Mouse (Mus musculus) neural tube, embryonic 14.5 days (tissue): ENCODE results near the gene Stmn1. TPM values are rescaled to one million over a fixed set of nuclear protein-coding genes. Genes with fewer than 3 reads are reported as not detected.

Experiments
- ATAC-seq: fragments of 200-750 bp; cut with Nextera tagmentation; 2 replicates; pipeline ENCODE4 v1.8.0; 2017; ENCODE audit warnings: low read depth, mild to moderate bottlenecking, moderate TSS enrichment, moderate library complexity
- H3K27ac ChIP-seq: fragments of 300-500 bp; sonication (generic); 2 replicates; pipeline ENCODE4 v1.5.1; 2014; ENCODE audit warnings: low read depth, mild to moderate bottlenecking, control low read depth, low read length, moderate library complexity, mixed read lengths
- H3K27me3 ChIP-seq: fragments of 300-500 bp; sonication (generic); 2 replicates; pipeline ENCODE4 v1.6.1; 2014; ENCODE audit warnings: low read length; ENCODE audit not compliant: control insufficient read depth, insufficient read depth
- H3K36me3 ChIP-seq: fragments of 300-500 bp; sonication (generic); 2 replicates; pipeline ENCODE4 v1.6.1; 2014; ENCODE audit warnings: low read length, mixed read lengths; ENCODE audit not compliant: control insufficient read depth, insufficient read depth
- H3K4me1 ChIP-seq: fragments of 300-500 bp; sonication (generic); 2 replicates; pipeline ENCODE4 v1.6.1; 2014; ENCODE audit warnings: low read length; ENCODE audit not compliant: control insufficient read depth, insufficient read depth
- H3K4me2 ChIP-seq: fragments of 300-500 bp; sonication (generic); 2 replicates; pipeline ENCODE4 v1.6.1; 2014; ENCODE audit warnings: mild to moderate bottlenecking, low read depth, low read length, control low read depth
- H3K4me3 ChIP-seq: fragments of 300-500 bp; sonication (generic); 2 replicates; pipeline ENCODE4 v1.5.1; 2014; ENCODE audit warnings: low read depth, low read length, control low read depth, mixed read lengths
- H3K9ac ChIP-seq: fragments of 300-500 bp; sonication (generic); replicated peaks from 2 replicates; pipeline ENCODE4 v1.6.1; 2014; ENCODE audit warnings: low read depth, mild to moderate bottlenecking, control low read depth, low read length, mixed read lengths
- H3K9me3 ChIP-seq: fragments of 300-500 bp; sonication (generic); 2 replicates; pipeline ENCODE4 v1.6.1; 2016; ENCODE audit warnings: low read length; ENCODE audit not compliant: control insufficient read depth
- WGBS: fragments of 180-500 bp; shearing (Covaris S2); extraction: QIAGEN DNeasy Blood & Tissue Kit; methylation state at CpG from one replicate; pipeline ENCODE4 v1.1.7; 2014; 5-methylcytosine and 5-hydroxymethylcytosine counted together
- polyA plus RNA-seq: library from polyadenylated mRNA; unstranded; fragments of >200 nt; fragmentation: Nextera tagmentation; extraction: Ambion mirVana; gene quantifications from 2 replicates; pipeline ENCODE4 v1.2.1, GENCODE M21; 2014

The Stmn1 gene
- polyA plus RNA-seq, 1 experiment from 2014 or later: 5,364 TPM

DNA sequence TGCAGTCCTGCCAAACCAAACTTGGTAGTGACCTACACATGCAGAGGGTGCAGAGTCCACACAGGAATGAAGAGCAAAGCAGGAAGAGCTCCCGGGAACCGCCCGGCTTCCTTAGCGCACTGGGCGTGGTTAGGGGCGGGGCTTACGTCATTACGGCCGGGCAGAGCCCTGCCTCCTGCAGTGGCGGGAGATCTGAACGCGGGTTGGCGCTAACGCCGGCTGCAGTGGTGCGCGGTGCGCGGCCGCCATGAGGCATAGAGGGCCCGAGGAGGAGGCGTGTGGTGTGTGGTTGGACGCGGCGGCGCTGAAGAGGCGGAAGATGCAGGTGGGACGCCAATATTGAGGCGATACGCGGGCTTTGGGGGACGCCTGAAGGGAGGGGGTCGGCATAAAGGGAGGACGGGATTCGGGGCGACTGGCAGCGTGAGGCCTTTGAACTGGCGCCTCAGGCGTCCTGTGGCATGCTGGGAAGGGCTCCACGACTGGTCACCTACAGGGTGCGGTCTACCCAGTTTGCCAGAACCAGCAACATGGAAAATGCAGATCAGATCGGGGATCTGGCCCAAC is 42.8 kb downstream of the Stmn1 start, which contains the start of gene Aunip:
Gene Aunip (plus strand): TSS at position 155 of the 567 bp plus-strand sequence.
- under 1% methylated on average over 42 of the region's 42 CpGs for WGBS
- ATAC-seq: peak; percentile 94
- Histone ChIP-seq H3K36me3 (no peaks in the 10 kb centered on the region), H3K9me3 (no peaks in the 10 kb centered on the region), H3K27me3 (no peaks in the 10 kb centered on the region), H3K4me1 (no peaks in the 10 kb centered on the region), H3K4me2 (peak within 1 kb of the TSS; percentile 62), H3K4me3 (peak within 1 kb of the TSS; percentile 39), H3K9ac (no peak within 1 kb of the TSS), H3K27ac (no peak within 1 kb of the TSS)

GRCm38 (mm10) chr4:134511730-134512129 is 43.6 kb downstream of the Stmn1 start:
- Histone ChIP-seq H3K27ac (no peak overlapping the region), H3K4me3 (no peak overlapping the region), H3K36me3 (no peaks in the 10 kb centered on the region), H3K4me2 (no peak overlapping the region; the same call in 1 of the 2 replicates), H3K9ac (no peak overlapping the region), H3K27me3 (no peaks in the 10 kb centered on the region), H3K9me3 (no peaks in the 10 kb centered on the region), H3K4me1 (no peaks in the 10 kb centered on the region)
- WGBS: 82% methylated on average over 6 of the region's 6 CpGs
- ATAC-seq: no peak

DNA sequence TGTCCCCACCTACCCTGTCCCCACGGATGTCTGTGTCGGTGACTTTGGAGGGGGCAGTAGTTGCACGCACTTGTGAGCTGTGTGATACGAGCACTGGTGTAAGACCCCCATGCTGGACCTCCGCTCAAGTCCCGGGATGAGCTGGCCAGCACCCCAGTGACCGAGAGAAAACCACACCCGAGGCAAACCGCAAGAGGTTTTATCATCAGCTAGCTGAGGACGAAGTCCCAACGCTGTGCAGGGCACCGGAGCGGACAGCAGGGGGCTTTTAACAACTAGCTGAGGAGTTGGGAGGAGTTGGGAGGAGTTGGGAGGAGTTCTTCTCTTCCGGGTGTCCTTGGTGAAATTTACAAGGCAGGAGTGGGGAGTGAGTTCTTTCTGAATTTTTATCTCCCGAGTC is 44.7 kb downstream of the Stmn1 start:
- no peak overlapping the region for H3K27ac ChIP-seq
- H3K9ac ChIP-seq: no peak overlapping the region
- H3K36me3 ChIP-seq: no peaks in the 10 kb centered on the region
- no peaks in the 10 kb centered on the region for H3K4me1 ChIP-seq
- no peaks in the 10 kb centered on the region for H3K9me3 ChIP-seq
- H3K4me2 ChIP-seq: no peak overlapping the region; the same call in 1 of the 2 replicates
- no peak overlapping the region for H3K4me3 ChIP-seq
- 12% methylated on average over 15 of the region's 15 CpGs for WGBS
- no peaks in the 10 kb centered on the region for H3K27me3 ChIP-seq
- ATAC-seq: no peak

DNA sequence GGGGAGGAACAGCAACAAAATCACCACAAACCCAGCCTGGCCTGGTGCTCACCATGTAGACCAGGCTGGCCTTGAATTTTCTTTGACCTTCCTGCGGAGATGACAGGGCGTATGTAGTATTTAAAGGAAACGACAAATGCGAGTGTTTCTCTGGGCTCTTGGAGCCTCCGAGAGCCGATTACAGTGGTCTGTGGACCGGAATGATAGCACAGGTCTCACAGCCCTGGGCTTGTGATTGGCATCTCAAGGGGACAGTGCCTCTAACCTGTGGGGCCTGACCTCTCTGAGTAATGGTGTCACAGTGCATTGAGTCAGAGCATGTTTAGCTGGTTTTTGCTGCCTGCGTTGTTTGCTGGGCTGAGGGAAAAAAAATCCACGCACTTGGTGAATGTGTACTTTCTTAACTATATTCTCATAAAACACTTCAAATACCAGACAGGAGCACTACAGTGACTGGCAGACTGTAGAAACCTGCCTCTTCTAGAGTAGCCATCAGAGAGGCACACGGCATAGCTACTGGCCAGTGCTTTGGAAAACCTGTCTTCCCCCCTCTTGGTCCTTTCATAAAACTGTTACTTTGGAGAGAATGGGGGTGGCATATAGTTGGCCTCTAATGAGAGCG is 46.3 kb downstream of the Stmn1 start:
- H3K4me1 ChIP-seq: no peaks in the 10 kb centered on the region
- H3K27ac ChIP-seq: no peak overlapping the region
- H3K4me3 ChIP-seq: no peak overlapping the region
- no peaks in the 10 kb centered on the region for H3K36me3 ChIP-seq
- WGBS: 90% methylated on average over 11 of the region's 11 CpGs
- no peaks in the 10 kb centered on the region for H3K9me3 ChIP-seq
- no peak overlapping the region for H3K4me2 ChIP-seq
- no peak for ATAC-seq
- H3K9ac ChIP-seq: no peak overlapping the region
- no peaks in the 10 kb centered on the region for H3K27me3 ChIP-seq

- Histone ChIP-seq H3K27me3 (no peaks in the 10 kb centered on the region), H3K4me1 (no peaks in the 10 kb centered on the region), H3K27ac (no peak overlapping the region), H3K36me3 (no peaks in the 10 kb centered on the region), H3K4me3 (no peak overlapping the region), H3K9me3 (no peaks in the 10 kb centered on the region), H3K4me2 (no peak overlapping the region), H3K9ac (no peak overlapping the region)
- WGBS: 89% methylated on average over 7 of the region's 7 CpGs
- no peak for ATAC-seq
Measured at GRCm38 (mm10) chr4:134515614-134516013, 47.5 kb downstream of the Stmn1 start.

- no peaks in the 10 kb centered on the region for H3K9me3 ChIP-seq
- no peaks in the 10 kb centered on the region for H3K36me3 ChIP-seq
- no peaks in the 10 kb centered on the region for H3K4me1 ChIP-seq
- H3K27me3 ChIP-seq: no peaks in the 10 kb centered on the region
- H3K27ac ChIP-seq: no peak overlapping the region
- no peak overlapping the region for H3K4me2 ChIP-seq
- 85% methylated on average over 8 of the region's 8 CpGs for WGBS
- no peak overlapping the region for H3K9ac ChIP-seq
- H3K4me3 ChIP-seq: no peak overlapping the region
- ATAC-seq: no peak
Measured at GRCm38 (mm10) chr4:134516981-134517380, 48.9 kb downstream of the Stmn1 start.

GRCm38 (mm10) chr4:134517719-134518118 is 49.6 kb downstream of the Stmn1 start:
- no peak overlapping the region for H3K9ac ChIP-seq
- H3K27ac ChIP-seq: no peak overlapping the region
- no peaks in the 10 kb centered on the region for H3K9me3 ChIP-seq
- no peak overlapping the region for H3K4me3 ChIP-seq
- no peaks in the 10 kb centered on the region for H3K27me3 ChIP-seq
- WGBS: 91% methylated on average over 10 of the region's 10 CpGs
- H3K4me2 ChIP-seq: no peak overlapping the region
- H3K4me1 ChIP-seq: no peaks in the 10 kb centered on the region
- ATAC-seq: no peak
- H3K36me3 ChIP-seq: no peaks in the 10 kb centered on the region

DNA sequence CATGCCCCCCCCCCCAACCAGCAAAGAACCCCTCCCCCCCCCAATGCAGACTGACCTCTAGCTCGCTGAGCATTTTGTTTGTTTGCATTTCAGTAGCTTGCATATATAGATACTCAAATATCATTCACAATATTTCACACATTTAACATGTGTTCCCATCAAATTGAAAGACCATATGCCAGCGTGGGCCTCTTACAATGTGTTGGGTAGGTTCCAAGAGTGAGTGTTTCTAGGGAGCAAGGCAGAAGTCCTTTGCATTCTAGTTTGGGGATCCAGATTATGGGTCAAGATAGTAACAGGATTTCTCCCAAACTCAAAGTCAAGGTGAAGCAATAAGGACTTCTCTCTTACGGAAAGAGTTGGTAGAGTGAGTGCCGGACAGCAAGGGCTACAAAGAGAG is 50.4 kb downstream of the Stmn1 start:
- no peak overlapping the region for H3K4me3 ChIP-seq
- H3K9ac ChIP-seq: no peak overlapping the region
- H3K9me3 ChIP-seq: no peaks in the 10 kb centered on the region
- H3K27me3 ChIP-seq: no peaks in the 10 kb centered on the region
- no peak for ATAC-seq
- WGBS: 94% methylated on average over 4 of the region's 4 CpGs
- H3K4me1 ChIP-seq: no peaks in the 10 kb centered on the region
- H3K4me2 ChIP-seq: no peak overlapping the region
- H3K36me3 ChIP-seq: no peaks in the 10 kb centered on the region
- H3K27ac ChIP-seq: no peak overlapping the region

GRCm38 (mm10) chr4:134519281-134519680 is 51.2 kb downstream of the Stmn1 start:
- Histone ChIP-seq H3K4me2 (no peak overlapping the region), H3K9ac (no peak overlapping the region), H3K27me3 (no peaks in the 10 kb centered on the region), H3K4me1 (no peaks in the 10 kb centered on the region), H3K36me3 (no peaks in the 10 kb centered on the region), H3K27ac (no peak overlapping the region), H3K9me3 (no peaks in the 10 kb centered on the region), H3K4me3 (no peak overlapping the region)
- ATAC-seq: no peak
